Mouse (Mus musculus) lung, postnatal 0 days (tissue): Measurements from ENCODE around the gene Epp13.

Source experiments
- CTCF ChIP-seq: IDR thresholded peaks from 2 replicates; pipeline ENCODE4 v1.5.1; 2016; ENCODE audit warnings: antibody characterized with exemption, mild to moderate bottlenecking
- EP300 ChIP-seq: IDR thresholded peaks from 2 replicates; pipeline ENCODE4 v1.6.1; 2016; ENCODE audit warnings: antibody characterized with exemption, mild to moderate bottlenecking, control low read depth

GRCm38 (mm10) chr7:6286921-6287531 lies 34.5 kb downstream of the Epp13 start:
- TF ChIP-seq CTCF: no peak
- no peak for TF ChIP-seq EP300
